Mouse (Mus musculus) embryo, embryonic 10.5 days (tissue): ENCODE measurements around the gene Myh1.
A peak's percentile ranks its signal among the peaks of the same experiment; 100 is the strongest.

Source experiments
- DNase-seq: peaks from one replicate; pipeline ENCODE4 v3.0.0-alpha.2; 2015; ENCODE audit warnings: low spot score

Myh1 gene

GRCm38 (mm10) chr11:67199752-67200151 is at the start of gene Myh1:
Myh1 (plus strand) TSS chr11:67200052.
- no peak for DNase-seq

DNA sequence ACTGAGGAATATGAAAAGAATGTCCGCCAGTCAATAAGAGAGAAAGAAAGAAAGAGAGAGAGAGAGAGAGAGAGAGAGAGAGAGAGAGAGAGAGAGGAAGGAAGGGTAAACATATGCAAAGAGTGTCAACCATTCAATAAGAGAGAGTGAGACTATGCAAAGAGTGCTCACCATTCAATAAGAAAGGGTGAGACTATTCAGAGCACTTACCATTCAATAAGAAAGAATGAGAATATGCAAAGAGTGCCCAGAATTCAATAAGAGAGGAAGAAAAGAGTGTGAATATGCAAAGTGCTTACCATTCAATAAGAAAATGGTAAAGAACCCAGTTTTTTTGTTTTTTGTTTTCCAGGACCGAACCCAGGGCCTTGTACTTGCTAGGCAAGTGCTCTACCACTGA is 49.6 kb upstream of the Myh1 start:
- no peak for DNase-seq

DNA sequence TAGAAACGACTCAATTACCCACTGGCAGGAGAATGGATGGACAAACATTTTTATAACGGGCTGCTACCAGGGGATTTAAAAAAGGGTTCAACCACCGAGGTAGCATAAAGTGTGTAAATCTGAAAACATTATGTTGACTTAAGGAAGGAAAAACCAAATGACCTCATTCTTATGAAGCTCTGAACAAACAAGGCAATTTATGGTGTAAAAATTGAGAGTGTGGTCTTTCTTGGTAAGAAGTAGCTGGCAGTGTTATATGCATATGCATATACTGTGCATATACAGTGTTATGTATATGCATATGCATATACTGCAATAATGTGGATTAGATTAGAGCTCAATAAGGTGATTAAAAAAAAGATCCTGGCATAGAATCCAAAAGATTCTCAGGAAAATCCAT is 48.7 kb upstream of the Myh1 start:
- DNase-seq = no peak

GRCm38 (mm10) chr11:67151651-67152630 is 47.9 kb upstream of the Myh1 start:
- no peak for DNase-seq

DNA sequence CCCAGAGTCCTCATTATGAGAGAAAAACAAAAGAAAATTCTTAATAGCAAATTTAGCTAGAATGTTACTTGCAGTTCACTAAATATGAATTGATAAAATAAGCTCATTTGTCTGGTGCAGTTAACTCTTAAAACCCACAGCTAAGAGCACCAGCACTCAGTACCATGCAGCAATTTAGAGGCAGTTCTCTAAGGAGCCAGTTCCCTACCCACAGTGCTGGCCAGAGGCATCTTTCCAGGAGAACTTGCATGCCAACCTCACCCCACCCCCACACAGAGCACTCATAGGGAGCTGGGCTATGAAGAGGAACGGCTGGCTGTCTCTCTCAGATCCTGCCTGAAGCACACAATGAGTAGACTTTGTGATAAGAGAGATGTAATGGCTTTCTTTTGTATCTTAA is 46.7 kb upstream of the Myh1 start:
- DNase-seq = no peak

- no peak for DNase-seq
Observed at GRCm38 (mm10) chr11:67153843-67154242, 46.0 kb upstream of the Myh1 start.

- no peak for DNase-seq
Observed at GRCm38 (mm10) chr11:67155650-67156049, 44.2 kb upstream of the Myh1 start.

DNA sequence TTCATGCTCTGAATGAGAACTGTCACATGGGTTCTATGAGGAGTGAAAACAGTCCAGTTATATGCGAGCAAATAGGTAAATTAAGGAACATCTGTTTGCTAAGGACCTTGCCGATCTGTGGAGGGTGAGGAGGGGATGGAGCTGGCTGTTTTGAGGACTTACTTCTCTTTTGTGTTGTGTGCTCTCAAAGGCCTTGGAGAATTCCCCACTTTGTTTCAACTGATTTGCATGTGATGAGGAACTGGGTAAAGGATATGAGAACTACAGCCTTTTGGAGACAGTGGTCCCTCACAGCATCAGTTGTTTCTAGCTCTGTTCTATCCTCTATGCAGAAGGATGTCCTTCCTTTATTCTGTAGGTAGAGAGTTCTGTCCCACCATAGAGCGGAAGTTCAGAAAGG is 39.7 kb upstream of the Myh1 start:
- no peak for DNase-seq

DNA sequence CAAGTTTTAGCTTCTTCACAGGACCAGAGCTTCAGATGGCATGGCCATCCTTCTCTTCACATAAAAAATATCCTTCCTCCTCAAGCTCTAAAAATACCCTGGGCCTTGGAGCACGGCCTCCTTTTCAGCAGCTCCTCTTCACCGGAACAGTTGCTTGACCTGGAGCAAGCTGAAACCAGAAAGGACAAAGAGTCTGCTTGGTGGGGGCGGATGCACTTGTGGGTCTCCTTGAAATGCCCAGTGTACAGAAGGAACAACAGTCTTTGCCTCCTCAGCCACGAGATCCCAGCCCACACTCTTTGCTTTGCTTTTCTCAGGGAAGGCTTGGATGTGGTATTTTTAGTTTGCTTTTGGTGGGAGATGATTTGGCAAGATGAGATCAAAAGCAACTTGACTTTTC is 36.2 kb upstream of the Myh1 start:
- DNase-seq = no peak

DNA sequence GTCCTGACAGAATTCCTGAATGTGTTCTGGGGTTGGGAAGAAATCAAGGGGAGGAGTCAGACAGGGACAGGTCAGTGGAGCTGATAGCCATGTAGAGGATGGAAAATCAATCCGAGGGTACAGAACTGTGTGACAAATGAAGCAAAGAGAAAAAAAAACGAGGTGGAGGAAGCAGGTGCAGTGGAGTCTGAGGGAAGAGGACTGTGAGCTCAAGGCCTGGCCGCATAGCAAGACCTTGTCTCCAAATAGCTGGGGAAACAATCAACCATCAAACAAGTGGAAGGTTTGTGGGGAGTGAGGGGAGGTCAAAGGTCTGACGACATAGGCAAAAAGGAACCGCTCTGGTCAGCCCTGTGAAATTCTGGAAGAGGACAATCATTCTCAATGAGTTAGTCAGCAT is 35.0 kb upstream of the Myh1 start:
- no peak for DNase-seq

DNA sequence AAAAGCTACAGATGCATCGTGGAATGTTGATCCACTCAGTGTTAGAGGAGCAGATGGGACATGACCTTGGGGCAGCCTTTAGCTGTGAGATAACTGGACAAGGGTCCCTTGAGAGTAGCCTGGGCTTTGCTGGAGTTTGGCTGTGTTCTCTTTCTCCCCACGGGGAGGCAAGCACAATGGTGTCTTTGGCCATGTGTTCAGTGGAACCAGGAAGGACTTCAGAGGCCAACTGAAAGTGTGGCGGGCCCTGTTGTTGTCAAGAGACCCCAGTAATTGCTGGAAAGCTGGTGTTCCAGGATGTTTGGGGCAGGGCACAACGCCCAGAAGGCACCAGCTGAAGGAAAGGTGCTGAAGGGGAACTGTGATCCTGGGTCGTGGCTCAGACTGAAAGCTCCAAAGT is 30.6 kb upstream of the Myh1 start:
- peak; percentile 23 for DNase-seq

DNA sequence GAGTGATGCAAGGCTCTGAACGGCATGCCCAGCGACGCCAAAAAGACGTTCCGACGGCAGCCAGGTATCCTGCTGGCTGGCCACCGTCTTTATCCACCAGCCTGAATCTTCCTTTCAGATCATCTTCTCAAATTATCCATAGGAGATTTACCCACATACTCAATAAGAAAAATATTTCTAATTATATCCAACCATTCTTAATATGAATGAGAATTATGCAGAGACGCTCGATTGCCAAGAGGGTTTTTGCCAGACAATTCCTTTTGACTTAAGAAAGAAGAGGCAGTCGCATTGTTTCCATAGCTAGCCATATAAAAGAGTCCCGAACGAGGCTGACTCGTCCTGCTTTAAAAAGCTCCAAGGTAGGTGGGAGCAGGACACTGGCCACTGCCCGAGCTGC is 29.1 kb upstream of the Myh1 start, which contains the start of gene Myh2:
Gene Myh2 (plus strand): TSS at position 301 of the 400 bp plus-strand sequence.
- no peak for DNase-seq

GRCm38 (mm10) chr11:67172439-67172838 is 27.4 kb upstream of the Myh1 start:
- no peak for DNase-seq

DNA sequence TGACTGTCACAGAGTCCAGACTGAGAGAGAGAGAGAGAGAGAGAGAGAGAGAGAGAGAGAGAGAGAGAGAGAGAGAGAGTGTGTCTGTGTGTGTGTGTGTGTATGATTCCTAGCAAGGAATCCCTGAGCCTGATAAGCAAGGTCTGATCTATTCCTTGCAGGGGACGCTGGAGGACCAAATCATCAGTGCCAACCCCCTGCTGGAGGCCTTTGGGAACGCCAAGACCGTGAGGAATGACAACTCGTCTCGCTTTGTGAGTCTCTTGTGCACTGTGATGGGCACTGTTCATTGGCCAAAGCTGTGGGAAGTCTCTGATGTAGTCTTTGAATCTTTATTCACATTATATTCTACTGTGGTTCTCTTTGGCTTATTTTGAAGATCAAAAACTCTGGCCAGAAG is 23.5 kb upstream of the Myh1 start:
- DNase-seq = no peak

GRCm38 (mm10) chr11:67190316-67190715 is 9.5 kb upstream of the Myh1 start:
- no peak for DNase-seq

GRCm38 (mm10) chr11:67190814-67191213 is 9.0 kb upstream of the Myh1 start:
- no peak for DNase-seq

GRCm38 (mm10) chr11:67191496-67191895 is 8.4 kb upstream of the Myh1 start:
- DNase-seq = no peak

DNA sequence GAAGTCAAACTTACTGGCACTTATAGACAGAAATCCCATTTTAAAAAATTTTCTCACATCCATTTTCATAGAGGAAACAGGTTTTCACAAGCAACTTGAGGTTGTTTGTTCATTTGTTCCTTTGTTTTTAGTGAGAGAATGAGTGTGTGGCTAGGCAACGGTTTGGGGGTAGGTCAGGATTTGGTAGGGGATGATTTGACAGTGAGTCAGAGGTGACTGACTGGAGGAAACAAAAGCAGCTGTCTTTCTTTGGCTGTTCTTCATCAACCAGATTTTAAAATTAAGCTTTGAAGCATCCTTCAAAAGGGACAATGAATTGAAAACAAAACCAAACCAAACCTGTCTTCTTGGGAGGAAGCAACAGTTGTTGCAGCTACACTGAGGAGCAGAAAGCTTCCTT is 531 bp upstream of the Myh1 start:
- DNase-seq = no peak

DNA sequence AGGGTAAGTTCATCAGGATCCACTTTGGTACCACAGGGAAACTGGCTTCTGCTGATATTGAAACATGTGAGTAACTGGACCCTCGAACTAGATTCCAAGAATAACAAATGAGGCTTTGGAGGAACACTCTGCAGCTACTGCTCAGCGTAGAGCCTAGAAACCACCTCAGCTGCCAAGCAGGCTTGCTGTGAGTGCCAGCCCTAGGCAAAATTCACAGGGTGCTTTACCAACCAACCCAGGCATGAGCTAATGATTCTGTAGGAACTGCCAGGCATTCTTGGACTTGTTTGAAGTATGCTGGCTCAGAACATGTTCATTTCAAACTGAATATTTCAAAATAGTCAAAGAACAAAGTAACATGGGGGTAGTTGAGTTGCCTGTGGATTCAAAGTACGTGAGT is 4.9 kb downstream of the Myh1 start:
- no peak for DNase-seq

- DNase-seq = no peak
Observed at GRCm38 (mm10) chr11:67221803-67222202, 22.0 kb downstream of the Myh1 start.

DNA sequence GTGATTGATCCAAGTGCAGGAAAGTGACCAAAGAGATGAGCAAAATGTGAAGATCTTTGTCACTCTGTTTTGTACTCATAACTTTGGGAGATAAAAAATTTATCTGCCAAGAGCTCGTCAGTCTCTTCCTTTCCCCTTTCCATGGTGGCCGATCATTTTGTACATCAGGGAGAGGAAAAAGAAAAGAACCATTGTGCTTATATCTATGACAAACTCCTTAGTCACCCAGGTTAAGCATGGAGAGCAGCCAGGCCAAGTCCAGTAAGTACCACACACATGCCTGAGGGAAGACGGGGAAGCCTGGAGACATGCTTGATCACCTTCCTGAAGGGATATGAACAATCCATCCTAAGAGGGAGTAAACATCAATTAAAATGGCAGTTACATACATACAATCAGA is 24.6 kb downstream of the Myh1 start:
- DNase-seq = no peak

GRCm38 (mm10) chr11:67228731-67229130 is 28.9 kb downstream of the Myh1 start:
- DNase-seq = no peak

GRCm38 (mm10) chr11:67229166-67229565 is 29.3 kb downstream of the Myh1 start:
- no peak for DNase-seq

GRCm38 (mm10) chr11:67229946-67230345 is 30.1 kb downstream of the Myh1 start:
- DNase-seq = no peak
